Mouse (Mus musculus) v-Abl transformed pro-B cells (cell line): ENCODE data around the gene Leng1.

Experiments used
- in situ Hi-C, 2 experiments: fragments of 400-800 bp; cut with MboI; formaldehyde crosslinking; loops; one replicate each; pipeline ENCODE4 v1.15.1; 2025; ENCODE audit not compliant: unreplicated experiment in 2 of 2

Gene Leng1

DNA sequence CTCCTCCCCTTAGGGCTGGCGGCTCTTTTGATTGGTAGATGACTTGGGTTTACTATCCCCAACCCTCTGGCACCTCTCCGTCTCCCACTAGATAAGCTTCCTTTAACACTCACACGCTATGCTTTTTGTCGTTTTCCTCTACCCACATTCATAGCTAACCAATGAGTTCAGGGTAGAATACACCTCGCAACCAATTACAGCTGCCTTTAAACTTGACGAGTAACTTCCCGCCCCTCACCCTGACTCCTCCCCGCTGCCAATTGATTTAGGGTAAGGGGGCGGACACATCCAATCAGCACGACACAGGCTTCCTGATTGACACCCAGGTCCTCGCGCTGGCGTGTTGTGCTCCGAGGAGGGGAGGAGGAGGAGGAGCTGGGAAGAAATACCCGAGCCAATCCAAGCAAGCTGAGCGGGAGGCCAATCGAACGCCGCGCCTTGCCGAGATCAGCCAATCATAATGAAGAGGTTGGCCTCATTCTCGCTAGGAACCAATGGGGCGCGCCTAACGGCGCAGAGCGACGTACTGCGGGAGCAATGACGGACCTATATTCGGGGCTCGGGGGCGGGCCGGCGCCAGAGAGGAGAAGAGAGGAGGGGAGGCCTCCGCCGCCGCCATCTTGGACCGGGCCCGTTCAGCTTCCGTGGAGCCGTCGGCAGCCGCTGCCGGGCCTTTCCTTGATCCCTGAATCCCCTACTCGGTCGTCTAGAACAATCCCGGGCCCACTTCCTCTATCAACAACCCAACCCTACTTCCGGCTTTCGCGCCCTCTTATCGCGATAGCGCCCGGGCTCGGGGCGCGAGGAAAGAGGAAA, 20.8 kb downstream of the Leng1 start, which contains the start of gene Cnot3:
Gene Cnot3, plus strand, starts transcription at position 597 of the 816 bp plus-strand sequence.
- in situ Hi-C loops, result loop anchor here in 1 of 2 experiments (5.0 kb wide), 1 partner anchor 57 kb away; the partner anchor contains the start of gene Rps9

- in situ Hi-C loops, result no loop called here
Measured at GRCm38 (mm10) chr7:3644348-3644671, 21.3 kb downstream of the Leng1 start.

- in situ Hi-C loops, result no loop called here
Measured at GRCm38 (mm10) chr7:3643843-3644242, 21.8 kb downstream of the Leng1 start.

GRCm38 (mm10) chr7:3643412-3643811, 22.2 kb downstream of the Leng1 start:
- in situ Hi-C loops, result no loop called here

GRCm38 (mm10) chr7:3630478-3630815, 35.2 kb downstream of the Leng1 start:
- in situ Hi-C loops, result no loop called here

- in situ Hi-C loops, result loop anchor here in 1 of 2 experiments (5.0 kb wide), 1 partner anchor 67 kb away; no protein-coding TSS in a partner anchor
Measured at GRCm38 (mm10) chr7:3629543-3630477, 35.8 kb downstream of the Leng1 start, which contains the start of the genes Tfpt and Prpf31. Tfpt (minus strand) TSS chr7:3629929. Prpf31 (plus strand) TSS chr7:3629985.

- in situ Hi-C loops, result loop anchor here in 1 of 2 experiments (5.0 kb wide), 1 partner anchor 68 kb away; no protein-coding TSS in a partner anchor
Measured at GRCm38 (mm10) chr7:3629030-3629429, 36.6 kb downstream of the Leng1 start.

DNA sequence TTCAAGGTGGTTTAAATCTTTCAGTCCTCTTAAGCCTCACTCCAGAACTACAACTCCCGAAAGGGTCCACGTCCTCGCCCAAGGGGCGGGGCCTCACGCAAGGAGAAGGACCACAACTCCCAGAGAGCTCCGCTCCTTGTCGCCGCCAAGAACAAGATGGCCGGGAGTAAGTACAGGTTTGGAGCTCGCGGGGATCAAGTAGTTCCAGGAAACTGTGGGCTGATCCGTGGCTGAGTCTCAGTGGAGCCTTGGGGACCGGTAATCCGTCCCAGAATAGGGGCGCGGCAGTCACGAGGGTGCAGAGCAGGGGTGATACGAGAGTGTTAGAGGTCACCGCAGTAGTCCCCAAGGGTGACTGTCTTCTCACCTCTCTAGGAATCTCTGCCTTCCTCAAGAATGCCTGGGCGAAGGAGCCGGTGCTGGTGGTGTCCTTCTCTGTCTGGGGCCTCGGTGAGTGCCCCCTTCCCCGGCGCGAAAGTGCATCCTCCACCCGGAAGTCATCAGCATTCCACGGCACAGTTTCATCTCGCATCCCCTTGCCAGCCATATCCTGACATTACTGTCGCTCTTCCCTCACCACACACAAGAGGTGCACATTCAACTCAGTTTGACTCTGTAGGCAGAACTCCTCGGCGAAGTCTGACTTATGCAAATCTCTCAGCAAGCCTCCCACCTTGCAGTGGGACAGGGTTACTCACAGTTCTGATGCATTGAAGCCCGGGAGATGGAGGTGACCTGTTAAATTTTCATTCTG, 48.2 kb downstream of the Leng1 start, which contains the start of gene Ndufa3:
Gene Ndufa3, plus strand, starts transcription at position 132 of the 754 bp plus-strand sequence.
- in situ Hi-C loops, result loop anchor here (5.0 to 10.0 kb wide), 3 partner anchors 520 to 907 kb away; partner anchors contain the start of genes Leng8 (in 2 of the 2), Rdh13 (in 1 of the 2) and Tnni3 (in 1 of the 2)

DNA sequence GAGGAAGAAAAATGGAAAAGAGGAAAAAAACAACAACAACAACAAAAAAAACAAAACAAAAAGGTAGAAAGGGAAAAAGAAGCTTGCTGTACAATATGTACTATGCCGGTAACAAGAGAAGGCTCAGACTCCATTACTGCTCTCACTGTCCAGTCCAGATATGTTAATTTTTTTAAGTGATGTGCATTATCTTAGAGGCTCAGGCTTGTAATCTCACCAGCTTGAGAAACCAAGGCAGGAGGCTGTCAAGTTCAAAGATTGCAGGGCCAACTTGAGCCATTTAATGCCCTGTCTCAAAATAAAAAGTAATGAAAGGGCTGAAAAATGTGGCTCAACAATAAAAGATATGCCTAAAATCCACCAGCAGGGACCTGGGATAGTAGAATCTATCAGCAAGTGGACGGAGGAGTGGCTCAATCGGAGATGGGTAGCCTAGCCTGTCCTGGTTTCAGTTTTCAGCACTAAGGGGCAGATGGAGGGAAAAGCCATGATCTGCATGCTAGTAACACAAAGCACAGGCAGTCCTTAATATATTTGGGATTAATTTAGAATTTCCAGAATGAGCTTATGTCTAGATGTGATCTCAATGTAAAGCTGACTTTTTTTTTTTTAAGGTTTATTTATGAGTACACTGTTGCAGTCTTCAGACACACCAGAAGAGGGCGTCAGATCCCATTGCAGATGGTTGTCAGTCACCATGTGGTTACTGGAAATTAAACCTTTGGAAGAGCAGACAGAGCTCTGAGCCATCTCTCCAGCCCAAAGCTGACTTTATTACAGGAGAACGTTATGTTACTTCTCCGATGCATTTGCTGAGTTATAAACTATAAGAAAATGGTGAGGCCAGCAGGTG, 49.0 kb downstream of the Leng1 start:
- in situ Hi-C loops, result loop anchor here (5.0 to 10.0 kb wide), 3 partner anchors 521 to 908 kb away; partner anchors contain the start of genes Leng8 (in 2 of the 2), Rdh13 (in 1 of the 2) and Tnni3 (in 1 of the 2)

GRCm38 (mm10) chr7:3616057-3616388, 49.6 kb downstream of the Leng1 start, which contains the start of gene Oscar:
Oscar (minus strand) TSS chr7:3616157.
- in situ Hi-C loops, result loop anchor here (5.0 to 10.0 kb wide), 3 partner anchors 521 to 909 kb away; partner anchors contain the start of genes Leng8 (in 2 of the 2), Rdh13 (in 1 of the 2) and Tnni3 (in 1 of the 2)

DNA sequence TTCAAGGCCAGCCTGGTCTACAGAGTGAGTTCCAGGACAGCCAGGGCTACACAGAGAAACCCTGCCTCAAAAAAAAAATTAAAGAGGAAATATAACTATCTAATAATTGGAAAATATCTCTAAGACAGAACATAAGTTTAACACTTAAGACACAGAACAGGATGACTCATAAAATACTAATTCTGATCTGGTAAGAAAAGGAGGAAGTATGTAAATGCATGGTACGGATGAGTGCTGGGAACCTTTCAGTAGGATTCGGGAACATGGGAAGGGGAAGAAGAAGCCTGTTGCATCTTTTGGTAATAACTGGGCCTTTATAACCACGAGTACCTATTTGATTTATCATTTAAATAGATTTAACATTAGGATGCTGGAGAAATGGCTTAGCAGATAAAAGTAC, 51.6 kb downstream of the Leng1 start:
- in situ Hi-C loops, result loop anchor here (5.0 to 10.0 kb wide), 3 partner anchors 831 to 911 kb away; partner anchors contain the start of genes Rdh13 (in 1 of the 2) and Tnni3 (in 1 of the 2)

- in situ Hi-C loops, result loop anchor here (5.0 to 10.0 kb wide), 3 partner anchors 834 to 914 kb away; partner anchors contain the start of genes Rdh13 (in 1 of the 2) and Tnni3 (in 1 of the 2)
Measured at GRCm38 (mm10) chr7:3611006-3611405, 54.6 kb downstream of the Leng1 start.

DNA sequence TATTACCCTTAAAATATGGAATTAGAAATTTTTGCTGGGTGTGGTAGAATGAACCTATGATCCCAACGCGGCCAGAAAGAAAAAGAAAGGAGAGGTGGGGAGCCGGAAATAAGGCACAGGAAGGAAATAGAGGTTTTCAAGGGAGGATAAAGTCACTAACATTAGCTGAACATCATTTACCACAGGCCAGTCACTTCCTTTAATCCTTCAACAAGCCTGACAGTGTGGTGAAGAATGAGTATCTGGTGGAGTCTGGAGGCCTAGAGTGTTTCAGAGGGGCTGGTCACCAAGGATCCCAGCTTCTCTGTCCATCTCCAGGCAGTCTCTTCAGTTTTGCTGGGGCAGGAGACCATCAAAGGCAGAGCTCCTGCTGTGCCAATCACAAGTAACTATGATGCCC, 55.2 kb downstream of the Leng1 start:
- in situ Hi-C loops, result loop anchor here (5.0 to 10.0 kb wide), 3 partner anchors 834 to 914 kb away; partner anchors contain the start of genes Rdh13 (in 1 of the 2) and Tnni3 (in 1 of the 2)
